Mouse (Mus musculus) thymus, adult 2 months (tissue): ENCODE results near the gene St3gal5.

Source experiments
- CTCF ChIP-seq: fragments of 200-500 bp; IDR thresholded peaks from 2 replicates; pipeline ENCODE4 v1.5.1; 2012; ENCODE audit warnings: mild to moderate bottlenecking, control low read depth, low read length, moderate library complexity, borderline replicate concordance; ENCODE audit not compliant: control insufficient read depth, poor library complexity, insufficient read depth; ENCODE audit errors: extremely low read depth
- POLR2A ChIP-seq: fragments of 200-500 bp; IDR thresholded peaks from 2 replicates; pipeline ENCODE4 v1.6.1; 2012; ENCODE audit warnings: mild to moderate bottlenecking, low read length, control low read depth, moderate library complexity; ENCODE audit not compliant: control insufficient read depth, poor library complexity, insufficient read depth; ENCODE audit errors: extremely low read depth

GRCm38 (mm10) chr6:72190577-72190976, 93.2 kb downstream of the St3gal5 start:
- TF ChIP-seq CTCF (no peak), POLR2A (no peak)
